In the genomic region with DNA sequence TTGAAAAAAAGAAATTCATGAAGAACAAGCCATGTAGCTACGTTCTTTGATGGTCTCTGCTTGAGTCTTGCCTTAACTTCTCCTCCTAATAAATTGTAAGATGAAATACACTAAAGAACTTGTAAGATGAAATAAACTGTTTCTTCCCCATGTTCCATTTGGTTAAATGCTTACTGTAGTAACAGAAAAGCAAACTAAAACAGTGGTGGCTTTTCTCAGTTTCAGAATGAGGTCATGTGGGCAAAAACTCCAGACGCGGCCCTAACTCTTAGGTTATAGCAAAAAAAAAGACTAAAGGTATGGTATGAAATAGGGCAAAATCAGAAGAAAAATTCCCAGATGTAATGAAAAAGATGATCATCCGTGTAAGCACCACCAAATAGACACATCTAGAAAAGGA, we compare ENCODE assay signal across 31 mouse cellular contexts.
"Had no signal": no experiment of that assay in that cellular context is flagged by ENCODE, and none has a peak within 500 bp of the region (broad histone marks: within the 10 kb centered on the region; RNA-seq: fewer than 3 reads in every experiment).

No protein-coding gene starts in this region.

- ATAC-seq: liver, embryonic 12.5 days; liver, postnatal 0 days; lung, postnatal 0 days; midbrain, embryonic 15.5 days; midbrain, embryonic 16.5 days had no signal

- H3K9me3 ChIP-seq: limb, embryonic 10.5 days; limb, embryonic 12.5 days; limb, embryonic 13.5 days; limb, embryonic 15.5 days; liver, embryonic 12.5 days; liver, embryonic 13.5 days; liver, embryonic 15.5 days; lung, embryonic 15.5 days; midbrain, embryonic 10.5 days; midbrain, embryonic 12.5 days; midbrain, embryonic 15.5 days; neural tube, embryonic 12.5 days had no signal

- H3K27me3 ChIP-seq: limb, embryonic 12.5 days; limb, embryonic 13.5 days; limb, embryonic 15.5 days; liver, embryonic 12.5 days; liver, embryonic 13.5 days; liver, embryonic 15.5 days; lung, embryonic 15.5 days; megakaryocyte, embryonic 14.5 days; midbrain, embryonic 12.5 days; midbrain, embryonic 15.5 days; neural tube, embryonic 12.5 days had no signal

- H3K9ac ChIP-seq: limb, embryonic 12.5 days; limb, embryonic 13.5 days; limb, embryonic 15.5 days; liver, embryonic 12.5 days; liver, embryonic 13.5 days; liver, embryonic 14.5 days; liver, embryonic 15.5 days; liver, postnatal 0 days; lung, embryonic 14.5 days; lung, embryonic 15.5 days; midbrain, embryonic 12.5 days; midbrain, embryonic 15.5 days; neural tube, embryonic 12.5 days had no signal

- H3K36me3 ChIP-seq: limb, embryonic 10.5 days; limb, embryonic 12.5 days; limb, embryonic 13.5 days; limb, embryonic 15.5 days; liver, embryonic 12.5 days; liver, embryonic 13.5 days; liver, embryonic 15.5 days; lung, embryonic 15.5 days; midbrain, embryonic 10.5 days; midbrain, embryonic 12.5 days; midbrain, embryonic 15.5 days; neural tube, embryonic 12.5 days had no signal

- H3K27ac ChIP-seq: left cerebral cortex, adult 2 months; limb, embryonic 10.5 days; limb, embryonic 12.5 days; limb, embryonic 13.5 days; limb, embryonic 15.5 days; liver, embryonic 12.5 days; liver, embryonic 13.5 days; liver, embryonic 14.5 days; liver, embryonic 15.5 days; lung, embryonic 15.5 days; macrophage; midbrain, embryonic 10.5 days; midbrain, embryonic 12.5 days; midbrain, embryonic 15.5 days; neural tube, embryonic 12.5 days had no signal

- H3K4me2 ChIP-seq: limb, embryonic 12.5 days; limb, embryonic 13.5 days; limb, embryonic 15.5 days; liver, embryonic 11.5 days; liver, embryonic 12.5 days; liver, embryonic 13.5 days; liver, embryonic 15.5 days; lung, embryonic 14.5 days; lung, embryonic 15.5 days; midbrain, embryonic 12.5 days; midbrain, embryonic 15.5 days; neural tube, embryonic 12.5 days had no signal

- H3K4me1 ChIP-seq: limb, embryonic 10.5 days; limb, embryonic 12.5 days; limb, embryonic 13.5 days; limb, embryonic 15.5 days; liver, embryonic 12.5 days; liver, embryonic 13.5 days; liver, embryonic 15.5 days; lung, embryonic 15.5 days; megakaryocyte, embryonic 14.5 days; midbrain, embryonic 10.5 days; midbrain, embryonic 12.5 days; midbrain, embryonic 15.5 days; neural tube, embryonic 12.5 days had no signal

- DNase-seq: left cerebral cortex, postnatal 4 days; liver; liver, embryonic 13.5 days; liver, postnatal 0 days; lung, adult 18-20 months; lung, adult 2 months; lung, embryonic 14.5 days; lung, postnatal 10 days; lung, postnatal 14 days; lung, postnatal 36 days; lung, postnatal 4 days; midbrain, embryonic 14.5 days had no signal

- H3K4me3 ChIP-seq: left cerebral cortex, adult 2 months; limb, embryonic 10.5 days; limb, embryonic 12.5 days; limb, embryonic 13.5 days; limb, embryonic 15.5 days; liver, embryonic 12.5 days; liver, embryonic 13.5 days; liver, embryonic 15.5 days; lung, embryonic 15.5 days; megakaryocyte, embryonic 14.5 days; midbrain, embryonic 10.5 days; midbrain, embryonic 12.5 days; midbrain, embryonic 15.5 days; myocyte; neural tube, embryonic 12.5 days had no signal
